Mouse (Mus musculus) kidney, embryonic 14.5 days (tissue): ENCODE results near the gene Wrap53. TPM values are rescaled to one million over a fixed set of nuclear protein-coding genes. Genes with fewer than 3 reads are reported as not detected.
A peak's percentile ranks its signal among the peaks of the same experiment; 100 is the strongest.
"Not testable (repeated sequence)": the region's sequence is repeated elsewhere in the genome, so short reads cannot be mapped to it uniquely, and the experiment has no call there.

Source experiments
- ATAC-seq: fragments of 200-750 bp; cut with Nextera tagmentation; 2 replicates; pipeline ENCODE4 v1.8.0; 2017; ENCODE audit warnings: moderate number of reproducible peaks, mild to moderate bottlenecking, moderate TSS enrichment, moderate library complexity; ENCODE audit not compliant: low FRiP score, low TSS enrichment
- H3K27ac ChIP-seq: fragments of 300-500 bp; sonication (generic); 2 replicates; pipeline ENCODE4 v1.5.1; 2014; ENCODE audit warnings: low read depth, mild to moderate bottlenecking, low read length, moderate library complexity, mixed read lengths
- H3K27me3 ChIP-seq: fragments of 300-500 bp; sonication (generic); 2 replicates; pipeline ENCODE4 v1.6.1; 2014; ENCODE audit warnings: mild to moderate bottlenecking, low read length; ENCODE audit not compliant: control insufficient read depth, insufficient read depth
- H3K36me3 ChIP-seq: fragments of 300-500 bp; sonication (generic); 2 replicates; pipeline ENCODE4 v1.6.1; 2014; ENCODE audit warnings: low read length, mixed read lengths; ENCODE audit not compliant: control insufficient read depth, insufficient read depth
- H3K4me1 ChIP-seq: fragments of 300-500 bp; sonication (generic); 2 replicates; pipeline ENCODE4 v1.6.1; 2014; ENCODE audit warnings: low read length, mixed read lengths; ENCODE audit not compliant: control insufficient read depth, insufficient read depth
- H3K4me2 ChIP-seq: fragments of 300-500 bp; sonication (generic); replicated peaks from 2 replicates; pipeline ENCODE4 v1.6.1; 2014; ENCODE audit warnings: low read depth, mild to moderate bottlenecking, low read length
- H3K4me3 ChIP-seq: fragments of 300-500 bp; sonication (generic); 2 replicates; pipeline ENCODE4 v1.5.1; 2014; ENCODE audit warnings: mild to moderate bottlenecking, low read length
- H3K9ac ChIP-seq: fragments of 300-500 bp; sonication (generic); 2 replicates; pipeline ENCODE4 v1.6.1; 2014; ENCODE audit warnings: low read depth, mild to moderate bottlenecking, low read length, moderate library complexity
- H3K9me3 ChIP-seq: fragments of 300-500 bp; sonication (generic); 2 replicates; pipeline ENCODE4 v1.6.1; 2016; ENCODE audit warnings: low read length; ENCODE audit not compliant: control insufficient read depth
- WGBS: fragments of 180-500 bp; shearing (Covaris S2); extraction: QIAGEN DNeasy Blood & Tissue Kit; methylation state at CpG from one replicate; pipeline ENCODE4 v1.1.7; 2014; 5-methylcytosine and 5-hydroxymethylcytosine counted together
- polyA plus RNA-seq: library from polyadenylated mRNA; unstranded; fragments of >200 nt; fragmentation: Nextera tagmentation; extraction: Ambion mirVana; gene quantifications from 2 replicates; pipeline ENCODE4 v1.2.1, GENCODE M21; 2014

The Wrap53 gene
- polyA plus RNA-seq, 1 experiment from 2014 or later, result 31.9 TPM

- not testable (repeated sequence) for H3K4me1 ChIP-seq, ATAC-seq, H3K4me2 ChIP-seq, H3K27ac ChIP-seq, H3K9ac ChIP-seq, H3K9me3 ChIP-seq, H3K36me3 ChIP-seq, H3K27me3 ChIP-seq, H3K4me3 ChIP-seq
- 77% methylated on average over 1 of the region's 3 CpGs for WGBS
These were observed 38.3 kb downstream of the Wrap53 start for GRCm38 (mm10) chr11:69541741-69542140.

GRCm38 (mm10) chr11:69540700-69541099 is 39.4 kb downstream of the Wrap53 start:
- H3K27ac ChIP-seq, result no peak overlapping the region
- no peaks in the 10 kb centered on the region for H3K4me1 ChIP-seq
- WGBS, result 95% methylated on average over 2 of the region's 2 CpGs
- H3K4me2 ChIP-seq, result no peak overlapping the region
- no peak overlapping the region for H3K9ac ChIP-seq
- H3K36me3 ChIP-seq, result no peaks in the 10 kb centered on the region
- H3K9me3 ChIP-seq, result no peaks in the 10 kb centered on the region
- ATAC-seq, result no peak
- no peak overlapping the region for H3K4me3 ChIP-seq
- H3K27me3 ChIP-seq, result no peaks in the 10 kb centered on the region

GRCm38 (mm10) chr11:69534990-69535389 is 45.1 kb downstream of the Wrap53 start:
- ATAC-seq, result no peak
- no peaks in the 10 kb centered on the region for H3K9me3 ChIP-seq
- 71% methylated on average over 1 of the region's 1 CpGs for WGBS
- H3K27me3 ChIP-seq, result no peaks in the 10 kb centered on the region
- H3K4me1 ChIP-seq, result no peaks in the 10 kb centered on the region
- no peaks in the 10 kb centered on the region for H3K36me3 ChIP-seq
- H3K9ac ChIP-seq, result no peak overlapping the region
- no peak overlapping the region for H3K27ac ChIP-seq
- no peak overlapping the region for H3K4me2 ChIP-seq
- H3K4me3 ChIP-seq, result no peak overlapping the region

- 83% methylated on average over 7 of the region's 7 CpGs for WGBS
- H3K9ac ChIP-seq, result no peak overlapping the region
- H3K27ac ChIP-seq, result no peak overlapping the region
- no peaks in the 10 kb centered on the region for H3K4me1 ChIP-seq
- no peaks in the 10 kb centered on the region for H3K36me3 ChIP-seq
- no peaks in the 10 kb centered on the region for H3K9me3 ChIP-seq
- no peak for ATAC-seq
- no peak overlapping the region for H3K4me2 ChIP-seq
- no peaks in the 10 kb centered on the region for H3K27me3 ChIP-seq
- no peak overlapping the region for H3K4me3 ChIP-seq
These were observed 47.4 kb downstream of the Wrap53 start for GRCm38 (mm10) chr11:69532480-69533150.

GRCm38 (mm10) chr11:69530755-69531154 is 49.3 kb downstream of the Wrap53 start:
- H3K27me3 ChIP-seq, H3K9me3 ChIP-seq, H3K36me3 ChIP-seq, H3K27ac ChIP-seq, ATAC-seq, H3K4me3 ChIP-seq, H3K9ac ChIP-seq, H3K4me1 ChIP-seq, H3K4me2 ChIP-seq: not testable (repeated sequence)
- 91% methylated on average over 6 of the region's 6 CpGs for WGBS

- H3K36me3 ChIP-seq, H3K4me3 ChIP-seq, H3K9ac ChIP-seq, H3K27me3 ChIP-seq, H3K4me2 ChIP-seq, H3K9me3 ChIP-seq, H3K27ac ChIP-seq, ATAC-seq, H3K4me1 ChIP-seq: not testable (repeated sequence)
- WGBS, result 94% methylated on average over 3 of the region's 3 CpGs
These were observed 49.8 kb downstream of the Wrap53 start for GRCm38 (mm10) chr11:69530281-69530680.

GRCm38 (mm10) chr11:69528031-69528390 is 52.0 kb downstream of the Wrap53 start:
- WGBS, result 81% methylated on average over 4 of the region's 4 CpGs
- H3K9me3 ChIP-seq, result no peaks in the 10 kb centered on the region
- H3K4me1 ChIP-seq, result no peaks in the 10 kb centered on the region
- no peak overlapping the region for H3K4me3 ChIP-seq
- H3K27me3 ChIP-seq, result no peaks in the 10 kb centered on the region
- H3K4me2 ChIP-seq, result no peak overlapping the region
- no peak overlapping the region for H3K27ac ChIP-seq
- no peaks in the 10 kb centered on the region for H3K36me3 ChIP-seq
- no peak overlapping the region for H3K9ac ChIP-seq
- no peak for ATAC-seq

GRCm38 (mm10) chr11:69527098-69528030 is 52.7 kb downstream of the Wrap53 start:
- ATAC-seq, result no peak
- Histone ChIP-seq H3K27ac (no peak overlapping the region), H3K27me3 (no peaks in the 10 kb centered on the region), H3K9ac (peak overlapping the region; percentile 5), H3K9me3 (no peaks in the 10 kb centered on the region), H3K4me2 (peak overlapping the region; percentile 34), H3K36me3 (no peaks in the 10 kb centered on the region), H3K4me1 (no peaks in the 10 kb centered on the region), H3K4me3 (peak overlapping the region; percentile 20)
- WGBS, result 5% methylated on average over 30 of the region's 30 CpGs

- H3K4me3 ChIP-seq, result peak overlapping the region; percentile 20
- peak overlapping the region; percentile 5; the same call in 1 of the 2 replicates for H3K9ac ChIP-seq
- ATAC-seq, result 0 out of 2 replicates have a peak, but pooled peaks have one; percentile 39
These were observed 53.4 kb downstream of the Wrap53 start for GRCm38 (mm10) chr11:69526631-69527030.

More at GRCm38 (mm10) chr11:69526631-69527030, 53.4 kb downstream of the Wrap53 start:
- Histone ChIP-seq H3K27me3 (no peaks in the 10 kb centered on the region), H3K36me3 (no peaks in the 10 kb centered on the region), H3K4me1 (no peaks in the 10 kb centered on the region), H3K4me2 (peak overlapping the region; percentile 34), H3K27ac (no peak overlapping the region), H3K9me3 (no peaks in the 10 kb centered on the region)
- WGBS, result 32% methylated on average over 4 of the region's 4 CpGs
